Mouse (Mus musculus) heart, postnatal 0 days (tissue): ENCODE data around the gene Gm11034. TPM values are rescaled to one million over a fixed set of nuclear protein-coding genes. Genes with fewer than 3 reads are reported as not detected.

Experiments
- ATAC-seq: fragments of 200-750 bp; cut with Nextera tagmentation; 2 replicates; pipeline ENCODE4 v1.8.0; 2017; ENCODE audit warnings: low read depth, moderate number of reproducible peaks, moderate library complexity; ENCODE audit not compliant: insufficient read depth
- DNase-seq: peaks from one replicate; pipeline ENCODE4 v3.0.0-alpha.2; 2016; ENCODE audit warnings: low spot score
- H3K27ac ChIP-seq: fragments of 300-500 bp; sonication (generic); 2 replicates; pipeline ENCODE4 v1.5.1; 2014; ENCODE audit warnings: low read depth, mild to moderate bottlenecking
- H3K27me3 ChIP-seq: fragments of 300-500 bp; sonication (generic); 2 replicates; pipeline ENCODE4 v1.6.1; 2014; ENCODE audit warnings: low read length, mixed read lengths; ENCODE audit not compliant: control insufficient read depth, insufficient read depth
- H3K36me3 ChIP-seq: fragments of 300-500 bp; sonication (generic); replicated peaks from 2 replicates; pipeline ENCODE4 v1.6.1; 2014; ENCODE audit warnings: low read length, mixed read lengths; ENCODE audit not compliant: control insufficient read depth, insufficient read depth
- H3K4me1 ChIP-seq: fragments of 300-500 bp; sonication (generic); 2 replicates; pipeline ENCODE4 v1.6.1; 2014; ENCODE audit warnings: antibody characterized with exemption; ENCODE audit not compliant: control insufficient read depth, insufficient read depth
- H3K4me2 ChIP-seq: fragments of 300-500 bp; sonication (generic); 2 replicates; pipeline ENCODE4 v1.6.1; 2014; ENCODE audit warnings: low read depth, mild to moderate bottlenecking, low read length, moderate library complexity
- H3K4me3 ChIP-seq: fragments of 300-500 bp; sonication (generic); 2 replicates; pipeline ENCODE4 v1.5.1; 2014; ENCODE audit warnings: low read depth, low read length
- H3K9ac ChIP-seq: fragments of 300-500 bp; sonication (generic); replicated peaks from 2 replicates; pipeline ENCODE4 v1.6.1; 2014; ENCODE audit warnings: low read depth, low read length, mixed read lengths
- H3K9me3 ChIP-seq: fragments of 300-500 bp; sonication (generic); replicated peaks from 2 replicates; pipeline ENCODE4 v1.6.1; 2016; ENCODE audit warnings: low read length; ENCODE audit not compliant: control insufficient read depth
- CTCF ChIP-seq: IDR thresholded peaks from 2 replicates; pipeline ENCODE4 v1.5.1; 2016; ENCODE audit warnings: antibody characterized with exemption, control low read depth, low read depth
- EP300 ChIP-seq: IDR thresholded peaks from 2 replicates; pipeline ENCODE4 v1.6.1; 2016; ENCODE audit warnings: antibody characterized with exemption, low read depth
- WGBS: fragments of 180-500 bp; shearing (Covaris S2); extraction: QIAGEN DNeasy Blood & Tissue Kit; methylation state at CpG from one replicate; pipeline ENCODE4 v1.1.7; 2014; 5-methylcytosine and 5-hydroxymethylcytosine counted together
- polyA plus RNA-seq: library from polyadenylated mRNA; unstranded; fragments of >200 nt; fragmentation: Nextera tagmentation; extraction: Ambion mirVana; gene quantifications from 2 replicates; pipeline ENCODE4 v1.2.1, GENCODE M21; 2015
- total RNA-seq: library from RNA; depleted of rRNA; stranded (reverse); fragments of >200 nt; gene quantifications from 2 replicates; pipeline ENCODE4 v1.2.3, GENCODE M21; 2014; ENCODE audit warnings: low replicate concordance

Gene Gm11034
- total and polyA plus RNA-seq, 2 experiments from 2014 or later = not detected

GRCm38 (mm10) chr8:72240951-72241350 is 27.5 kb upstream of the Gm11034 start:
- Histone ChIP-seq H3K4me1 (peaks cover 8% of the 10 kb centered on the region), H3K36me3 (peaks cover 15% of the 10 kb centered on the region), H3K9ac (peak overlapping the region; percentile 75; the same call in 1 of the 2 replicates), H3K4me3 (peak overlapping the region; percentile 69), H3K4me2 (peak overlapping the region; percentile 94), H3K27ac (peak overlapping the region; percentile 93; the same call in 1 of the 2 replicates), H3K9me3 (no peaks in the 10 kb centered on the region), H3K27me3 (no peaks in the 10 kb centered on the region)
- ATAC-seq (no peak), DNase-seq (no peak)
- 58% methylated on average over 7 of the region's 7 CpGs for WGBS
- TF ChIP-seq EP300 (no peak), CTCF (no peak)

- H3K36me3 ChIP-seq = peaks cover 15% of the 10 kb centered on the region
- peak overlapping the region; percentile 75 for H3K9ac ChIP-seq
- peak overlapping the region; percentile 69 for H3K4me3 ChIP-seq
- WGBS = under 1% methylated on average over 24 of the region's 24 CpGs
- H3K9me3 ChIP-seq = no peaks in the 10 kb centered on the region
- ATAC-seq = peak; percentile 7
- DNase-seq = no peak
- H3K27ac ChIP-seq = peak overlapping the region; percentile 93
- peaks cover 8% of the 10 kb centered on the region for H3K4me1 ChIP-seq
- H3K27me3 ChIP-seq = no peaks in the 10 kb centered on the region
- peak overlapping the region; percentile 94 for H3K4me2 ChIP-seq
- TF ChIP-seq EP300 (no peak), CTCF (no peak)
These were observed 26.9 kb upstream of the Gm11034 start for GRCm38 (mm10) chr8:72240403-72240763.

- H3K27me3 ChIP-seq = no peaks in the 10 kb centered on the region
- H3K27ac ChIP-seq = peak within 1 kb of the TSS; percentile 93
- no peaks in the 10 kb centered on the region for H3K9me3 ChIP-seq
- H3K36me3 ChIP-seq = peaks cover 15% of the 10 kb centered on the region; the same call in 1 of the 2 replicates
- peaks cover 8% of the 10 kb centered on the region for H3K4me1 ChIP-seq
- peak within 1 kb of the TSS; percentile 69 for H3K4me3 ChIP-seq
- peak; percentile 100 for DNase-seq
- TF ChIP-seq CTCF = peak; percentile 84
- peak; percentile 42 for TF ChIP-seq EP300
- peak within 1 kb of the TSS; percentile 75 for H3K9ac ChIP-seq
- H3K4me2 ChIP-seq = peak within 1 kb of the TSS; percentile 94
- under 1% methylated on average over 54 of the region's 54 CpGs for WGBS
- peak; percentile 94 for ATAC-seq
These were observed 26.3 kb upstream of the Gm11034 start, which contains the start of gene Ap1m1 for GRCm38 (mm10) chr8:72239499-72240402. TSS of gene Ap1m1 (plus strand) at chr8:72240018.

GRCm38 (mm10) chr8:72222656-72223055 is 9.2 kb upstream of the Gm11034 start:
- ATAC-seq (no peak), DNase-seq (no peak)
- Histone ChIP-seq H3K9me3 (no peaks in the 10 kb centered on the region), H3K27ac (no peak overlapping the region), H3K9ac (no peak overlapping the region), H3K27me3 (no peaks in the 10 kb centered on the region), H3K36me3 (peaks cover 19% of the 10 kb centered on the region), H3K4me1 (peaks cover 10% of the 10 kb centered on the region; the same call in 1 of the 2 replicates), H3K4me2 (no peak overlapping the region), H3K4me3 (no peak overlapping the region)
- TF ChIP-seq EP300 (no peak), CTCF (no peak)
- 78% methylated on average over 5 of the region's 5 CpGs for WGBS

- Histone ChIP-seq H3K9ac (no peak overlapping the region), H3K4me1 (peaks cover 10% of the 10 kb centered on the region; the same call in 1 of the 2 replicates), H3K27me3 (no peaks in the 10 kb centered on the region), H3K9me3 (no peaks in the 10 kb centered on the region), H3K27ac (no peak overlapping the region), H3K36me3 (peaks cover 19% of the 10 kb centered on the region), H3K4me3 (no peak overlapping the region), H3K4me2 (peak overlapping the region; percentile 89)
- no peak for TF ChIP-seq CTCF
- no peak for TF ChIP-seq EP300
- WGBS = 85% methylated on average over 4 of the region's 4 CpGs
- DNase-seq (no peak), ATAC-seq (no peak)
These were observed 7.3 kb upstream of the Gm11034 start for GRCm38 (mm10) chr8:72220758-72221157.
